Mouse (Mus musculus) cerebellum, adult 2 months (tissue): Measurements from ENCODE around the gene Dhrs7. TPM values are rescaled to one million over a fixed set of nuclear protein-coding genes. Genes with fewer than 3 reads are reported as not detected.
"Not testable (repeated sequence)": the region's sequence is repeated elsewhere in the genome, so short reads cannot be mapped to it uniquely, and the experiment has no call there.

Source experiments
- DNase-seq, 2 experiments: peaks; one replicate each; pipeline ENCODE4 v3.0.0; 2021
- H3K27ac ChIP-seq: fragments of 200-500 bp; 2 replicates; pipeline ENCODE4 v1.5.1; 2012; ENCODE audit warnings: low read length, control low read depth, inconsistent platforms; ENCODE audit not compliant: insufficient read depth
- H3K27me3 ChIP-seq: fragments of 200-500 bp; 2 replicates; pipeline ENCODE4 v1.6.1; 2012; ENCODE audit warnings: inconsistent platforms, mild to moderate bottlenecking, low read length, moderate library complexity; ENCODE audit not compliant: control insufficient read depth, insufficient read depth
- H3K4me1 ChIP-seq: fragments of 200-500 bp; 2 replicates; pipeline ENCODE4 v1.6.1; 2011; ENCODE audit warnings: low read length; ENCODE audit not compliant: control insufficient read depth, insufficient read depth
- H3K4me3 ChIP-seq: fragments of 200-500 bp; replicated peaks from 2 replicates; pipeline ENCODE3; 2011; ENCODE audit warnings: mild to moderate bottlenecking, low read depth, low read length, control low read depth; ENCODE audit not compliant: insufficient read depth
- CTCF ChIP-seq: fragments of 200-500 bp; IDR thresholded peaks from 2 replicates; pipeline ENCODE4 v1.5.1; 2011; ENCODE audit warnings: low read depth, mild to moderate bottlenecking, control low read depth, low read length, moderate library complexity, borderline replicate concordance; ENCODE audit not compliant: insufficient read depth
- POLR2A ChIP-seq: fragments of 200-500 bp; IDR thresholded peaks from 2 replicates; pipeline ENCODE4 v1.6.1; 2011; ENCODE audit warnings: low read length, control low read depth, borderline replicate concordance; ENCODE audit not compliant: insufficient read depth
- WGBS: fragments of 180-500 bp; shearing (Covaris S2); methylation state at CpG from one replicate; pipeline ENCODE4 v1.1.7; 2018; 5-methylcytosine and 5-hydroxymethylcytosine counted together
- polyA plus RNA-seq: library from polyadenylated mRNA; depleted of rRNA; stranded (reverse); fragments of >200 nt; gene quantifications from 2 replicates; pipeline ENCODE4 v1.2.3, GENCODE M21; 2012; rRNA removed

Dhrs7 gene
- 43.8 and 44.9 TPM in 2 replicates for polyA plus RNA-seq

GRCm38 (mm10) chr12:72664735-72665337, at the start of gene Dhrs7:
Gene Dhrs7 (minus strand): TSS chr12:72664909.
- DNase-seq, result peak; percentile 87 to 88
- under 1% methylated on average over 33 of the region's 33 CpGs for WGBS
- Histone ChIP-seq H3K27me3 (no peaks in the 10 kb centered on the region), H3K27ac (peak within 1 kb of the TSS; percentile 19), H3K4me3 (peak within 1 kb of the TSS; percentile 81), H3K4me1 (no peaks in the 10 kb centered on the region; the same call in none of the 2 replicates)
- TF ChIP-seq POLR2A, result peak; percentile 73
- TF ChIP-seq CTCF, result no peak; the same call in 1 of the 2 replicates

- Histone ChIP-seq H3K4me3 (no peak overlapping the region), H3K27me3 (no peaks in the 10 kb centered on the region), H3K4me1 (no peaks in the 10 kb centered on the region), H3K27ac (no peak overlapping the region)
- TF ChIP-seq CTCF (no peak), POLR2A (no peak)
- no peak for DNase-seq
- WGBS, result 30% methylated on average over 3 of the region's 3 CpGs
Measured at GRCm38 (mm10) chr12:72709981-72710380, 45.3 kb upstream of the Dhrs7 start.

GRCm38 (mm10) chr12:72704068-72704467, 39.4 kb upstream of the Dhrs7 start:
- TF ChIP-seq POLR2A (no peak), CTCF (no peak)
- DNase-seq, result no peak
- Histone ChIP-seq H3K4me3 (no peak overlapping the region), H3K27ac (no peak overlapping the region), H3K4me1 (no peaks in the 10 kb centered on the region), H3K27me3 (no peaks in the 10 kb centered on the region)
- 95% methylated on average over 4 of the region's 4 CpGs for WGBS

GRCm38 (mm10) chr12:72700013-72700412, 35.3 kb upstream of the Dhrs7 start:
- H3K27me3 ChIP-seq, result no peaks in the 10 kb centered on the region
- no peaks in the 10 kb centered on the region for H3K4me1 ChIP-seq
- 66% methylated on average over 1 of the region's 1 CpGs for WGBS

GRCm38 (mm10) chr12:72694901-72695463, 30.3 kb upstream of the Dhrs7 start:
- H3K27me3 ChIP-seq, result no peaks in the 10 kb centered on the region
- H3K4me1 ChIP-seq, result no peaks in the 10 kb centered on the region
- 14% methylated on average over 9 of the region's 9 CpGs for WGBS
- peak in 1 of 2 experiments; percentile 15 for DNase-seq
- TF ChIP-seq CTCF (peak; percentile 22; the same call in 1 of the 2 replicates), POLR2A (no peak)
- no peak overlapping the region for H3K27ac ChIP-seq
- H3K4me3 ChIP-seq, result no peak overlapping the region

More at GRCm38 (mm10) chr12:72700013-72700412, 35.3 kb upstream of the Dhrs7 start:
- DNase-seq, result no peak
- Histone ChIP-seq H3K4me3 (no peak overlapping the region), H3K27ac (no peak overlapping the region)
- no peak for TF ChIP-seq CTCF
- no peak for TF ChIP-seq POLR2A

GRCm38 (mm10) chr12:72694438-72694837, 29.7 kb upstream of the Dhrs7 start:
- DNase-seq, result no peak
- Histone ChIP-seq H3K4me1 (no peaks in the 10 kb centered on the region), H3K27me3 (no peaks in the 10 kb centered on the region), H3K27ac (no peak overlapping the region), H3K4me3 (peak overlapping the region; percentile 16)
- 6% methylated on average over 12 of the region's 12 CpGs for WGBS
- TF ChIP-seq POLR2A (no peak), CTCF (no peak)

GRCm38 (mm10) chr12:72693895-72694294, 29.2 kb upstream of the Dhrs7 start:
- TF ChIP-seq POLR2A, result no peak
- peak; percentile 19; the same call in 1 of the 2 replicates for TF ChIP-seq CTCF
- Histone ChIP-seq H3K4me3 (peak overlapping the region; percentile 16), H3K27ac (no peak overlapping the region), H3K27me3 (no peaks in the 10 kb centered on the region), H3K4me1 (no peaks in the 10 kb centered on the region)
- WGBS, result 28% methylated on average over 6 of the region's 6 CpGs
- peak in 1 of 2 experiments; percentile 31 for DNase-seq

- not testable (repeated sequence) for H3K27me3 ChIP-seq, DNase-seq, H3K4me1 ChIP-seq, H3K4me3 ChIP-seq, H3K27ac ChIP-seq
- 45% methylated on average over 2 of the region's 2 CpGs for WGBS
Measured at GRCm38 (mm10) chr12:72688281-72688680, 23.6 kb upstream of the Dhrs7 start.

- not testable (repeated sequence) for H3K4me3 ChIP-seq, H3K27ac ChIP-seq, DNase-seq, H3K4me1 ChIP-seq, H3K27me3 ChIP-seq
- 26% methylated on average over 6 of the region's 6 CpGs for WGBS
Measured at GRCm38 (mm10) chr12:72687741-72688140, 23.0 kb upstream of the Dhrs7 start.

- not testable (repeated sequence) for H3K27me3 ChIP-seq, H3K4me1 ChIP-seq, H3K27ac ChIP-seq, DNase-seq, H3K4me3 ChIP-seq
- 83% methylated on average over 4 of the region's 4 CpGs for WGBS
Measured at GRCm38 (mm10) chr12:72686566-72686965, 21.9 kb upstream of the Dhrs7 start.
